In genomic region chr3:129969031-129969430, GRCm38 (mm10) we compare ENCODE assay signal across 8 mouse cellular contexts. TPM values are rescaled to one million over a fixed set of nuclear protein-coding genes. Genes with fewer than 3 reads are reported as not detected.
A peak's percentile ranks its signal among the peaks of the same experiment; 100 is the strongest.
DNase-seq lines count a peak whose midpoint lies in the region; ATAC-seq and TF ChIP-seq lines count a peak whose summit lies in the region.

No protein-coding gene starts in this region.

- peaks cover 7% of the 10 kb centered on the region; the same call in 1 of the 2 replicates for H3K4me1 ChIP-seq in cerebellum, adult 2 months (ENCODE audit: control insufficient read depth, insufficient read depth, low read length)
- H3K4me1 ChIP-seq in testis, adult 2 months (ENCODE audit: control insufficient read depth, insufficient read depth, low read length) = peaks cover 17% of the 10 kb centered on the region
- peaks cover 2 to 9% of the 10 kb centered on the region in 2 experiments; a peak in 3 of 4 replicates for H3K4me1 ChIP-seq in liver, embryonic 14.5 days (replicated peaks; ENCODE audit: control insufficient read depth in 2 of 2, insufficient read depth in 2 of 2, low read length in 1 of 2)

- peak overlapping the region; percentile 87 for H3K4me2 ChIP-seq in liver, embryonic 14.5 days (ENCODE audit: low read depth)

- H3K9me3 ChIP-seq in liver, embryonic 14.5 days (ENCODE audit: control insufficient read depth, low read length) = no peaks in the 10 kb centered on the region

- ATAC-seq in liver, embryonic 14.5 days (ENCODE audit: insufficient read depth) = no peak

- no peak for DNase-seq in cerebellum, adult 2 months
- no peak for DNase-seq in cerebellum, adult 11-12 months
- no peak for DNase-seq in testis, postnatal 14 days (ENCODE audit: low spot score)
- no peak for DNase-seq in liver, embryonic 14.5 days (ENCODE audit: low read depth in 3 of 3, low spot score in 3 of 3)
- no peak for DNase-seq in right cerebral cortex, adult 18-20 months
- no peak for DNase-seq in cerebellum, adult 8-10 months
- no peak for DNase-seq in adrenal gland, adult (ENCODE audit: inconsistent age in 2 of 2, low spot score in 1 of 2)

- H3K9ac ChIP-seq in liver, embryonic 14.5 days (replicated peaks) = peak overlapping the region; percentile 62

- H3K27ac ChIP-seq in cerebellum, adult 2 months (ENCODE audit: insufficient read depth, low read length) = no peak overlapping the region
- H3K27ac ChIP-seq in testis, adult 2 months (ENCODE audit: control insufficient read depth, insufficient read depth, low read depth, low read length) = no peak overlapping the region
- no peak overlapping the region for H3K27ac ChIP-seq in liver, embryonic 14.5 days

- peaks cover 3% of the 10 kb centered on the region; the same call in 1 of the 2 replicates for H3K27me3 ChIP-seq in cerebellum, adult 2 months (ENCODE audit: control insufficient read depth, insufficient read depth, low read length)
- no peaks in the 10 kb centered on the region for H3K27me3 ChIP-seq in testis, adult 2 months (ENCODE audit: control insufficient read depth, insufficient read depth, low read length)
- H3K27me3 ChIP-seq in liver, embryonic 14.5 days (ENCODE audit: control insufficient read depth, insufficient read depth, low read length) = peaks cover 22% of the 10 kb centered on the region

- no peak for TF ChIP-seq CTCF in cerebellum, adult 2 months (IDR thresholded peaks at IDR 0.05; ENCODE audit: borderline replicate concordance, insufficient read depth, low read depth, low read length)
- TF ChIP-seq CTCF in testis, adult 2 months (IDR thresholded peaks at IDR 0.05; ENCODE audit: control insufficient read depth, insufficient read depth, insufficient replicate concordance, low read depth, low read length) = no peak
- no peak for TF ChIP-seq CTCF in liver, embryonic 14.5 days (IDR thresholded peaks at IDR 0.05; ENCODE audit: low read depth)

- WGBS in cerebellum, adult 2 months = 63% methylated on average over 10 of the region's 10 CpGs
- WGBS in liver, embryonic 14.5 days (ENCODE audit: insufficient replicate concordance) = 33% methylated on average over 10 of the region's 10 CpGs

- no peak for TF ChIP-seq EP300 in liver, embryonic 14.5 days (IDR thresholded peaks at IDR 0.05; ENCODE audit: low read depth)

- H3K4me3 ChIP-seq in cerebellum, adult 2 months (replicated peaks; ENCODE audit: insufficient read depth, low read depth, low read length) = peak overlapping the region; percentile 18
- peak overlapping the region; percentile 77 for H3K4me3 ChIP-seq in testis, adult 2 months (ENCODE audit: control insufficient read depth, low read depth, low read length)
- peak overlapping the region; percentile 58 to 62 for H3K4me3 ChIP-seq in liver, embryonic 14.5 days (ENCODE audit: insufficient read depth in 1 of 2, low read depth in 2 of 2, low read length in 2 of 2)

- TF ChIP-seq POLR2A in cerebellum, adult 2 months (IDR thresholded peaks at IDR 0.05; ENCODE audit: borderline replicate concordance, insufficient read depth, low read length) = no peak
- TF ChIP-seq POLR2A in testis, adult 2 months (IDR thresholded peaks at IDR 0.05; ENCODE audit: control insufficient read depth, low read depth, low read length) = no peak

- no peaks in the 10 kb centered on the region for H3K36me3 ChIP-seq in testis, adult 2 months (ENCODE audit: control insufficient read depth, insufficient read depth, low read length)
- H3K36me3 ChIP-seq in liver, embryonic 14.5 days (replicated peaks; ENCODE audit: control insufficient read depth, insufficient read depth, low read depth) = no peaks in the 10 kb centered on the region

RNA-seq across cellular contexts. Expression of gene Mcub, which starts 1.0 kb away (rescaled TPM):
- 1.7 and 2.7 TPM in 2 replicates for polyA plus RNA-seq in cerebellum, adult 2 months (2012; rRNA removed)
- polyA plus RNA-seq in testis, adult 2 months (2012; rRNA removed) = 2.5 and 3.5 TPM in 2 replicates
- 5.9 and 7.4 TPM in 2 replicates for polyA plus RNA-seq in liver, embryonic 14.5 days (2012; rRNA removed)
- polyA plus RNA-seq in liver, embryonic 14.5 days (2014; fragmentation: Nextera tagmentation; extraction: Ambion mirVana) = 16.4 and 25.9 TPM in 2 replicates

Comparison
In these comparisons a context has a peak if more than half of its experiments do, and no peak if none do; other contexts are left out.
1. H3K4me3 ChIP-seq: peak in every context shown above with its lines; median percentile 77 in testis, adult 2 months; 60 in liver, embryonic 14.5 days; 18 in cerebellum, adult 2 months.